Mouse (Mus musculus) retina, adult 2 months (tissue): Measurements from ENCODE around the gene H2-M5.
"Not testable (repeated sequence)": the region's sequence is repeated elsewhere in the genome, so short reads cannot be mapped to it uniquely, and the experiment has no call there.

ENCODE experiments used
- DNase-seq: peaks from one replicate; pipeline ENCODE4 v3.0.0-alpha.2; 2012; ENCODE audit warnings: low read depth, low spot score

H2-M5 gene

DNA sequence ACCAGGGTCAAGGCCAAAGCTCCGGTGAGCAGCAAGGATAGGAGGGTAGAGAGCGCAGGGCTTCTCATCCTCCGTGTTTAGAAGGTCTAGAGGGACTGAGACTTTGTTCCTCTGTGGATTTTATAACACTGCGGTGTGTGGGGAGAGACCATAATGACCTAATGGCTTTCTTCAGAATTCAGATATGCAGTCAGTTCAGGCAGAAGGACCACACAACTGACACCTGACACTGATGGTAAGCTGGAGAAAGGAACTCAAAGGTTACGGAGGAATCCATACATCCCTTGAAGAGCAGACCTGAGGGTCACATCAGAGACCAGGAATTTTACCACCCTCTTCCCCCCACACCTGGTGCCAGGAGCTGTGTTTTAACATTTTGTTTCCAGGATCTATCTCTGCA is at the start of gene H2-M5:
Gene H2-M5 (minus strand): TSS at position 101 of the 400 bp plus-strand sequence.
- DNase-seq = no peak

DNA sequence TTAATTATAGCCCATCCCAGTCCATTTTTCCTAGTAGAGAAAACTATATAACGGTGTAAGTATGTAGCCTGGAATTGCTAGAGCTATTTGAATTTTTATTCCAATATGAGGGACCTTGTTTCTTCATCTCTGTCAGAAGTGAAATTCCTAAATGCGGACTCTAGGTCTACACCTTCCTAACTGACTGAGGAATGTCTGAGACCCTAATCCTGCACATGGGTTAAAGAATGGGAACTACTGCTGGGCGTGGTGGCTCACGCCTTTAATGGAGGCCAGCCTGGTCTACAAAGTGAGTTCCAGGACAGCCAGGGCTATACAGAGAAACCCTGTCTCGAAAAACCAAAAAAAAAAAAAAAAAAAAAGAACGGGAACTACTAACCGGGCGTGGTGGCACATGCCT is 39.8 kb upstream of the H2-M5 start:
- no peak for DNase-seq

DNA sequence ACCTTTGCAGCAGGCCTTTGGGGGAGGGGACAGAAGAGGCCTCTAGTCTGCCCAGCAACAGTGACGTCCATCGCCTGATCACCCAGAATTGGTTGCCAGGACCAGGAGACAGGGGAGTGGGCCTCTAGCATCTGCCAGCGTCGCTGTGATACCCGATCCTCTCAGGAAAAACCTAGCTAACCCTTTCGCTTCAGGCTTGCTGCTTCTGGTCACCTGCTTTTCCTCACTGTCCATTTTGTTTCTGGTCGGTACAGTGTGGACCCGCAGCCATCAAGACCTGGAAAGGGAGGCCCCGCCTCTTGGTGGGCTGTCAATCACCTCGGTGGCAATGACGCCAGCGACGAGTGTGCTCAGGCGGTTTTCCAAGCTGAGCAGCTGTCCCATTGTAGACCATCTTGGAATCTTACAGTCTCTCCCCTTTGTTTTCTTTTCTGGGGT is 39.4 kb upstream of the H2-M5 start:
- DNase-seq = peak; percentile 82

DNA sequence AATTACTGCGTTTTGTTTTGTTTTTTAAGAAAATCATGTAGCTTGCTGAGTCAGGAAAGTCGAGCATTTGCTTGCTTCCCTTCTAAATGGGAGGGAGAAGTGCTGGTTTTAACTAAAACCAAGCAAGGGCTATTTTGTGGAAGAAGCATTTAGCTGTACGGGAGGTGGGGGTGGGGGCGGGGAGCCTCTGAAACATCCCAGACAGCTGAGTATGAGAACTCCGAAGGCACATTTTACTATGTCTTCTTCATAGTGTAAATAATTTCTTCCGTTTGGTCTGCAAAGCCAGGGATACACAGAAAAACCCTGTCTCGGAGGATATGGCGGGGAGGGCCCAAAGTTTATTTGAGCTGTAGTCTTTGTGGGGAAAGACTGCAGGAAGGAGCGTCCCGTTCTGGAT is 38.9 kb upstream of the H2-M5 start:
- DNase-seq = no peak

DNA sequence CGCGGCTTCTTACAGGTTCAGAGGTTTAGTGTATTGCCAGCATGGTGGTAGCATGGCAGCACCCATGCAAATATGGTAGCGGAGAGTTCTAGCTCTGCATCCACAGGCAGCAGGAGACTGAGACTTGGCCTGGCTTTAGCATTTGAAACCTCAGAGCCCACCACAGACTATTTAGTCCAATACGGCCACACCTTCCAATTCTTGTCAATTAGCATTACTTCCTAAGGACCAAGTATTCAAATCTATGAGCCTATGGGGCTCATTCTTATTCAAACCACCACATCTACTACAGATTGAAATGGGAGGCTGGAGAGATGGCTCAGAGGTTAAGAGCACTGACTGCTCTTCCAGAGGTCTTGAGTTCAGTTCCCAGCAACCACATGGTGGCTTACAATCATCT is 38.1 kb upstream of the H2-M5 start:
- DNase-seq = no peak

DNA sequence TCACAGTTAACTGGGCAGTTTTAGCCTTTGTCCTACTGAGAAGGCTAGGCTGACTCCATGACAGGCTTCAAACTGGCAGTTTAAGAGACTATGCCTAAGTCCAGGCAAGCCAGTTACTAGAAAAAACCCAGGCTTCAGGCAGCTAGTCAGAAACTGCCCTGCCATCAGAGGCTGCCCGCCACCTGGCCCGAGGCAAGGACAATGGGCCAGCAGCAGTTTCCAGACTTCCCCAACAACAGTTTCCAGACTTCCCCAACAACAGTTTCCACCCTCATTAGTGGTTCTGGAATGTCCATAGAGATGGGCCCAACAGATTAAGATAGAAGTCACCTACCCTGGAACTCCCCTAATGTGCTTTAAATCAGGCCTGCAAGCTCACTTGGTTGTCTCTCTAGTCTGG is 37.1 kb upstream of the H2-M5 start:
- no peak for DNase-seq

DNA sequence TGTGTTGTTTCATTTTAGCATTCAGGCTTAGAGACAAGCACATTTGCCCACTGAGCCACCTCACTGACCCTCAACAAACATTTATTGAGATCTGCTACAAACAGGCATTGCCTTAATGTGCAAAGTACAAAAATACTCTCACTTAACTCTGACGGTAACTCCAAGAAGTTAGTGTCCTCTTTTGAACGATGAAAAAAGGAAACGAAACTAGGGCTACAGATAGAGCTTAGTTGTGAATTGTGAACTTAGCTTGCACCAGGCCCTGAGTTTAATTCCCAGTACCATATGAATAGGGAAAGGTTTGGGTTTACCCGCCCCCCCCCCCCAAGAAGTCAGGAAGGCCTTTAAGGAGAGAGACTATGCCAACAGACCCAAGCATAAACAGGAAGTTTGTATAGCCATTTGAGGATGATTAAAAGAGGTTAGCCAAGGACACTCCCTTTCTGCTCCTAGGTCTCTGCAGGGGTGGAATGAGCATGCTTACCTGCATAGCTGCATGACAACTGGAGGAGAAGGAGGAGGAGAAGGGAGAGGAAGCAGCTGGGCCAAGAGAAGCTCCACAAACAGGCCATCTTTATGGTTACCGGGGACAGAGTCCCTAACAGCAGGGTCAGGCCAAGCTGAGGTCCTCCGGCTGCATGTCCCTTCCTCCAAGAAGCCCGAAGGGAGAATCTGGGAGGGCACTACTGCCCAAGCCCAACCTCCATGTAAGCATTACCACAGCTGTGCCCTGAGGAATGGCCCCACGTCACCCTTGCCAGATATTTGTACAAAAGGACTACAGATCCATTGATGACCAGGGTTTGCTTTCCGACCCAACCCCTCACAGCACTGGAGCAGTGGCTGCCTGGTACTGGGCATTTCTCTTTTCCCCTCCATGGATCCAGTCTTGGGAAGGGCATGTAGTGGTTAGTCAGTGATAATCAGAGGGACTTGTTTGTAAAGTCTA is 33.6 kb upstream of the H2-M5 start, which contains the start of gene Mog:
Gene Mog (minus strand): TSS at position 771 of the 949 bp plus-strand sequence.
- no peak for DNase-seq

DNA sequence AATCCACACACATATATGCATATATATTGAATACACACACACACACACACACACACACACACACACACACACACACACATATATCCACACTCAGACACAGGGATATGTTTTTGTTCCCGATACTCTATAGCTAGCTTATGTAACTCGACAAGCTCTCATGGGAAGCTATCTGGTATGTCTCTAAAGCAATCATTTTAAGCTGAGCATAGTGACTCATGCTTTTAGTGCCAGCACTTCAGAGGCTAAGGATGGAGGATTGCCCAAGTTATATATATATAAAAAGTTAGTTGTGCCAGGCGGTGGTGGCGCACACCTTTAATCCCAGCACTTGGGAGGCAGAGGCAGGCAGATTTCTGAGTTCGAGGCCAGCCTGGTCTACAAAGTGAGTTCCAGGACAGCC is 29.9 kb upstream of the H2-M5 start:
- DNase-seq = not testable (repeated sequence)

DNA sequence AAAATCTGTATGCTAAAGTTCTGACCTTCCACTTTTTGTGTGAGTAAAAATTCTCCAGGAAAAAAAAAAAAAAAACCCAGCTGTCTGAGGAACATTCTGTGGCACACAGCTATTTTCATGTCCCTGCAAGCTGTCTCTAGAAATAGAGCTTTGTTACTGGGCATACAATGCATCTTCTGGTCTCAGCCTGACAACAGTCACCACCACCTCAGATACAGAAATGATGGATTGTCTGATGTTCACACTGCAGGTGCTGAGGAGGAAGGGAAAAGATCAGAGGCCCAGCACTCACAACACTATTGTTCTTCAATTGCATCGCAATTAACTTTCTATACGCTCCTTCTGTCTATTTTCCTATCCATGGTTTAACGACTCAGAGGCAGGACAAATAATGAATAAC is 29.0 kb upstream of the H2-M5 start:
- DNase-seq = no peak

DNA sequence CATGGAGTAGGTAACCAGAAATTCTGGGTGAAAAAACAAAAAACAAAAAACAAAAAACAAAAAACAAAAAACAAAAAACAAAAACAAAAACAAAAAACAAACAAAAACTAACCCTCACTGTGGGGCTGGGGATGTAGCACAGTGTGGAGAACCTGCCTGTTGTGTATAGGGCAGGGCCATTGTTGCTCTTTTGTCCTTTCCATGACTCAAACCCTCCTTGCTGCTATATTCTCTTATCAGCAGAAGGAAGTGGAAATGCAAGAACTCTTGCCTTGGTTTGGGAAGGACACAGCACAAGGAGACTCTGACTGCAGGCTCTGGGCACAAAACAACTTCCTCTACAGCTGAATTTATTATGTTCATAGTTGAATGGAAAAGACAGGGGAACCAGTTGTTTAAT is 27.0 kb upstream of the H2-M5 start:
- DNase-seq = no peak

DNA sequence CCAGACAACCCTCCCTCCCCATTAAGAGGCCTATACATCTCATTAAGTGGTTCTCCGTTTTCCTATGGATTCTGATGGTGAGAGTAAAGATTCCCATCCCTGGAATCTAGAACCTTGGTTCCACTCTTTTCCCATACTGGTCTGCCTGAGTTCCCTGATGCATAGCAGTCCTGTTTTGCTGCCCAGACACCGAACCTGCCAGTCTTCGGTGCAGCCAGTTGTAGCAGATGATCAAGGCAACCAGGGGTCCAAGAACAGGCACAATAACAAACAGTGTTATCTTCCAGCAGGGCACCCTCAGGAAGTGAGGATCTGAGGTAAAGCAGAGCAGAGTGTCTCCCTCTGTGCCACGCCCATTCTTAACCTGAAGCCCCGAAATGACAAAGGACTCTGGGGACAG is 22.8 kb upstream of the H2-M5 start:
- no peak for DNase-seq

DNA sequence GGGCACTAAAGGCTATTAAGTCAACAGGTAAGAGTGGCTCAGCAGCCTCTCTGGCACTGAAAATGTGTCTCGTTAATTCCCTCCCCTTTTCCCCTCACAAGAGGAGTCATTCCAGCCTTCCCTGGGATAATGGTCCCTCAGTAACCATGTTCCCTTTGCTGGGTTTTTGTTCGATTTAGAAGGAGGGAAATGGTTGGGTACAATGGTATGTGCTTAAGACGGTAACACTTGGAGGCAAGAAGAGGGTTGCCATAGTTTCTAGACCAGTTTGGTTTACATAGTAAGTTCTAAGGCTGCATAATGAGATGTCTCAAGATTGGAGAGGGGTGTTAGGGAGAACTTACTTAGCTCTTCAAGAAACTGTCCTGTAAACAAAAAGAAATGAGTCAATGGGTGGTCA is 22.4 kb upstream of the H2-M5 start:
- DNase-seq = no peak

DNA sequence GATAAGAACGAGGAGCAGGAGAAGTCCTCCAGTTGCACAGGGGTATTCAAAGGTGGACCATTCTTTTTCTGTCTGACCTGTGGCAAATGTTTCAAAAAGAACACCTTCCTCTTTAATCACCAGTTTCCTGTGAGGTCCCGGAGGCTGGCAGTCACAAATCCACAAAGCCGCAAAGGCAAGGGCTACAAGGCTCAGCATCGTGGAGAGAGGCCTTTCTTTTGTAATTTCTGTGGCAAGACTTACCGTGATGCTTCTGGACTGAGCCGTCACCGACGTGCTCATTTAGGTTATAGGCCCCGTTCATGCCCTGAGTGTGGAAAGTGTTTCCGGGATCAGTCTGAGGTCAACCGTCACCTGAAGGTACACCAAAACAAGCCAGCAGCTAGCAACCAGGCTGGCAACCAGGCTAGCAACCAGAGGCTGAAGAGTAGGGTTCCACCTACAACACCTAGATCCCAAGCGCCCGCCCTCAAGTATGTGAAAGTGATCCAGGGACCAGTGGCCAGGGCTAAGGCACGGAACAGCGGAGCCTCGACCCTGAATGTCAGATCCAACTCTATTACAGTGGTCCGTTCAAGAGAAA is 20.2 kb upstream of the H2-M5 start:
- DNase-seq = no peak

DNA sequence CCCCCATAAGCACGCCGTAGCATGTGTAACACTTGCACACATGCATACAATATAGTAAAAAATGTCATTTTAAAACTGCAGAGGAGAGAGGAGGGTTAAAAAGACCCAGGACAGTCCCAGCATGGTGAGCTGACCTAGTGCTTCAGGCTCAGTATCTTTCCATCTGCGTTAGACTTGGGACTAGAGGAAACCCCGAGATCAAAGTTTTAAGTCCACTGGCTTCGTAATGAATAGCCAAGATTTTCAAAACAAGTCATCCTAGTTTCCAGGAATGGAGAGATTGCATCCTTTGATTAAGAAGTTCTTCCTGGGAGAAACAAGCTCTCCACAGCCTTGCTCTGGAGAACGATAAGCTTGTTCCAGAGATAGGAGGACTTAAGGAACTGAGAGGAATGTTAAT is 18.8 kb upstream of the H2-M5 start:
- no peak for DNase-seq

DNA sequence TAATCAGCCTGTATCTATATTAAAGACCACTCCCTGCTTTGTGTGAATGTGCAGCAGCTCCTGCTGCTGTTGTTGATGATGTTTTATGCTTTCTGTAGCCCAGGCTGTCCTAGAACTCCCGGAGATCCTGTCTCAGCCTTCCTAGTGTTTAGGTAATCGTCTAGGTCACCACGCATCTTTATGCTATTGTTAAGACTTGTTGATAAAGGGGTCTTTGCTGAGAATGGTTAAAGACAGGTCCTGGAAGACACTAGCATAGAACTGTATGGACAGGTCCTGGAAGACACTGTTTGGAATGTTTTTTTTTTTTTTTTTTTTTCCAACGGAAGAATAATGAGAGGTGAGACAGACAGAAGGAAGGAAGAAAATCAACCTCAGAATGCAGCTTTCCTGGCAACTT is 14.0 kb upstream of the H2-M5 start:
- DNase-seq = no peak

DNA sequence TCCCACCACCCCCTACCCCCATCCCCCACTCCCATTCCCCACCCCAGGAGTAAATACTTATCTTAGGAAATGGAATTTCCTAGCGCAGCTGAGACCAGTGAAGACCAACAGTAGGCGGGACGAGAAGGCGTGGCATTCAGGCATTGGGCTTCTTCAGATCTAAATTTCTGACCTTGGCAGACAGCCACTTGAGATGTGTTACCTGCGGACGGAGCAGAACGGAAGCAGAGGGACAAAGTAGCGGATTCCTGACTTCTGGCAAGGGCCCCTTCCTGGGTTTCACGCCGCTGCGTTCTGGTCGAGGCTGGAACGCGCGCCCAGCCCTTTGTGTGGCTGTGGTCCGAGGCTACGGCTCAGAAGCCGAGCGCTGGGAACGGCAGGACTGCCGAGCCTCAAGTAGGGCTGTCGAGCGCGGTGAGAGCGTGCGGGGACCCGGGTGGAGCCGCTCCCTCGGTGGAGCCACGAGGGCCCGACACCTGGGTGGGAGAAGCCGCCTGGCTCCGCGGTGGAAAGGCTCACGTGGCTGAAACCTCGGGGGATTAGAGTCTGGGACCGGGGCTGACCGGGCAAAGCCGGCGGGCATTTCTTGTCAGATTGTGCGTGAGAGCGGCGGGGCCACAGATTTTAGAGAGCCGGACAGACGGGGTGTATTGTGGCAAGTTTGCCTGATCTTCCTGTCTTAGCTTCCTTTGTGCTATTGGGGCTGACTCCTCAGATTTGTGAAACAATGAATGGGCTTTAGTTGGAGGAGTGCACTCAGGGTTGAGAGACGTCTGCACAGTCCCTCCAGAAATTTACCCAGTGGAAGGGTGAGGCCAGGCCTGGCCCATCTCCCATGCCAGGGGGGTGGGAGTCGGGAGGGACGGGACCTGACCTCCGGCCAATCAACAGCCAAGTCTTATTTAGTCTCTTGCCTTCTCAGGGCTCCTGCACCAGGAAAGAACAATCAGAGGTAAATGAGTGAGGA is 13.3 kb upstream of the H2-M5 start:
- DNase-seq = no peak

DNA sequence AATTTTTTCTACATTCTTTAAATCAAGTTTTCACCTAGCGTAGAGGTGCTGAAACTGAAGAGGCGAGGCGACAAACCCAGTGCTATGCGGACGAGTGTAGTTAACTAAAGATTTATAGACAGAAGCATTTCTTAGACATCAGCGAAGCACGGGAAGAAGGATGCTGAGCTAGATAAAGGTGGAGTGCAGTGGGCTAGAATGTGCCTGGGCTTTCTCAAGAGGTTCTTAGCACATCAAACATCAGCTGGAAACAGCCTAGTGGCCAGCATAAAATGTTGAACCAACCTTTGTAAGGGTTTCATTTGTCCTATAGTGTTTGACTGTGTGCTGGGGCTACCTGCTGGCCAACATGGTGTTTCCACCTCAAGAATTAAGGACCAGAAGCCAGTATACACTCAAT is 11.5 kb upstream of the H2-M5 start, which contains the start of gene Zfp57:
Gene Zfp57 (plus strand): TSS at position 301 of the 400 bp plus-strand sequence.
- no peak for DNase-seq

DNA sequence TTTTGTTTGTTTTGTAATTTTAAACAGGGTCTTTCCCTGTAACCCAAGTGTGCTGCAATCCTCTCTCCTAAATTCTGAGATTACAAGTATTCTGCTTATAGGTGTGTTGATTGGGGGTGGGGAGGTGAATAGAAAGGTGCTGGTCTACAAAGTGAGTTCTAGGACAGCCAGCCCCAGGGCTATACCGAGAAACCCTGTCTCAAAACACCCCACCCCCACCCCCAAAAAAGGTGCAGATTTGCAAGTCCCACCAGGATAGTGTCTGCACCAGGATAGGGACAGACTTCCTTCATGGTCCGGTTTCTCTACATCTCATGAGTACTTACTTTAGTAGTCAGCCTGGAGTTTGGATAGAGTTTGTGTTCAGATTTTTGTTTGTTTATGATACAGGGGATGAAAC is 9.1 kb upstream of the H2-M5 start:
- no peak for DNase-seq

DNA sequence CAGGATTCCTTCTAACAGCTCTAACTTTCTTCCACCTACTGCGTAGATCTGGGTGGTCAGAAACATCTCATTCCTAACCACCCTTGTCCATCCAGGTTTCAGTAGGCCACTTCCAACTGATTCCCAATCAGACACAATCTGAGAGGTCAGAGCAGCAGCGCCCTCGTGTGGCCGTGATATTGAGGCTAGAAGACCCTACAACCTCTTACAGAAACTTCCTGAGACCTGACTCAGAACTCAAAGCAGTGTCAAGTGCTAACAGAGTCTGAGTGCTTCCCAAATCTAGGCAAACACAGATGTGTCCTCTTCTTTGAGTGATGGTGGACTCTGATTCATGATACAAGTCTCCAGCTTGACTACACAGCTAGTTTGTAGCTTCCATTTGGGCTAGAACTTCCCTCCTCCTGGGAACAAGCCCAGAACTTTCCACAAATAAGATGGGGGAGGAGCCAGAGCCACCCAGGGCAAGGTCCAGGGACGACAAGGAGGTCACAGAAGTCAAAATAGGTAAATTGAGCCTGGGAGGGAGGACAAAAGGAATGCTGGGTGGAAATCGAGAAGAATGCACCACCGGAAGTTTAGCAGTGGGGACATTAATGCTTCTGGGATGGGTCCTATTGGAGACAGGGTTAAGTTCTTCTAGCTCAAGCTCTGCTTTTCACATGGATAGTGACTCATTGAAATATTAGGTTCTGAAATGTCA is 7.8 kb upstream of the H2-M5 start:
- DNase-seq = peak; percentile 26

DNA sequence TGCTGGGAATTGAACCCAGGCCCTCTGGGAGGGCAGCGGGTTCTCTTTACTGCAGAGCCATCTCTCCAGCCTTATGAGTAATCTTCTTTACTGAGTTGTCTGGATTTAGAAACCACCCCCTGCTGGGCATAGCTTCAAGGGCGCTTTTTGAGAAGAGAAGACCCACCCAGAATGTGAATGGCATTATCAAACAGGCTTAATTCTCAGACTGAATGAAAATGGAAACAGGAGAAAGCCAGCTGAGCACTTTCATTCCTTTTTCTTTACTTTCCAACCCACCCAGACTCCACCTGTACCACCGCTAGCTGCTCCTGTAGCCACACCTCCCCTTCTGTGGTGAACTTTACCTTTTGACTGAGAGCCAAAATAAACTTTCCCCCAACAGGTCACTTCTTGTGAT is 6.1 kb upstream of the H2-M5 start:
- no peak for DNase-seq

DNA sequence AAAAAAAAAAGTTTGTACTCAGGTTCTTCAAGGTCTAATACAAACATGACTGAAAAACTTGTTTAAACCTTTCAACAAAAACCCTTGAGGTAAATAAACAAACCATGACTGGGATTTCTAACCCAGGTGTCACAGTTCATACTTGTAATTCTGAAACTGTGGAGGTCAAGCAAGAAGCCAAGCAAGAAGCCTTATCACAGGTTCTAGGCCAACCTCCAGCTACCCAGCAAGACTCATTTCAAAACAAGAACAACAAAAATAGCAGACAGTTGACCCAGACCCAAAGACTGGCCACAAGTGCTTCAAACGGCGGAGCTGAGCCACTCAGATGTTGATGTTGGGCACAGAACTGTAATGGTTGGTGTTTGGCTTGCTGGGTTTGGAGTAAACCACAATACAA is 5.2 kb upstream of the H2-M5 start:
- no peak for DNase-seq
